Mouse (Mus musculus) adrenal gland, adult 2 months (tissue): ENCODE measurements around the gene Gm11938. TPM values are rescaled to one million over a fixed set of nuclear protein-coding genes. Genes with fewer than 3 reads are reported as not detected.
"Not testable (repeated sequence)": the region's sequence is repeated elsewhere in the genome, so short reads cannot be mapped to it uniquely, and the experiment has no call there.

Experiments used
- DNase-seq: peaks from one replicate; pipeline ENCODE4 v3.0.0; 2021
- long read RNA-seq: library from polyadenylated mRNA; stranded (forward); transcript quantifications from one replicate; pipeline ENCODE4 v2.0.0, GENCODE M21; 2021
- polyA plus RNA-seq: library from polyadenylated mRNA; depleted of rRNA; stranded (reverse); fragments of >200 nt; gene quantifications from 2 replicates; pipeline ENCODE4 v1.2.3, GENCODE M21; 2012; rRNA removed
- total RNA-seq, 2 experiments: library from RNA; stranded (reverse); gene quantifications; 2 replicates each; pipeline ENCODE4 v1.2.3; 2021

Gm11938 gene
- total RNA-seq (not detected), polyA plus RNA-seq (not detected in 2 replicates)
- long read RNA-seq: 0 reads

GRCm38 (mm10) chr11:99603208-99603607 is at the start of gene Gm11938:
Gm11938 (minus strand) TSS chr11:99603308.
- DNase-seq: not testable (repeated sequence)

GRCm38 (mm10) chr11:99650136-99650535 is 47.0 kb upstream of the Gm11938 start, which contains the start of gene Gm11555:
Gm11555 (minus strand) TSS chr11:99650236.
- DNase-seq: no peak

- DNase-seq: no peak
Measured at GRCm38 (mm10) chr11:99646444-99646843, 43.3 kb upstream of the Gm11938 start.

GRCm38 (mm10) chr11:99644351-99644750 is 41.2 kb upstream of the Gm11938 start:
- no peak for DNase-seq

GRCm38 (mm10) chr11:99643635-99644139 is 40.6 kb upstream of the Gm11938 start, which contains the start of gene Krtap4-7:
Krtap4-7 (minus strand) TSS chr11:99644089.
- DNase-seq: not testable (repeated sequence)

- DNase-seq: no peak
Measured at GRCm38 (mm10) chr11:99640926-99641325, 37.8 kb upstream of the Gm11938 start.

DNA sequence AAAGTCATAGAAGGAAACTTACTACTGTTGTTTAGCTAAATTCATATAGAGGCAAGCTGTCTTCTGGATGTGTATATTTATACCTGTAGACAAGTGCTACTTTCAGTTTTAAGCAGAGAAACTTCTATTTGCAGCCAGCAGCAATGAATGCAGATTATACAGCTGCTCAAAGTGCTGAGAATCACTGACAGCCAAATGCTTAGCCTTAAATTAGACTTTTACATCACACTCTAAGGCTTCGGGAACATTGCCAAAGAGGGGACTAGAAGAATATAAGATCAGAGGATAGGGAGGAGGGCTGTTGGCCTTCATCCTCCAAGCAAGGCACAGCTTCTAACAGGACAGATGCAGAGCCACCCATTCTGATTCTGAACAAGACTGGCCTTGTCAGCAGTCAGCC is 34.0 kb upstream of the Gm11938 start:
- no peak for DNase-seq

DNA sequence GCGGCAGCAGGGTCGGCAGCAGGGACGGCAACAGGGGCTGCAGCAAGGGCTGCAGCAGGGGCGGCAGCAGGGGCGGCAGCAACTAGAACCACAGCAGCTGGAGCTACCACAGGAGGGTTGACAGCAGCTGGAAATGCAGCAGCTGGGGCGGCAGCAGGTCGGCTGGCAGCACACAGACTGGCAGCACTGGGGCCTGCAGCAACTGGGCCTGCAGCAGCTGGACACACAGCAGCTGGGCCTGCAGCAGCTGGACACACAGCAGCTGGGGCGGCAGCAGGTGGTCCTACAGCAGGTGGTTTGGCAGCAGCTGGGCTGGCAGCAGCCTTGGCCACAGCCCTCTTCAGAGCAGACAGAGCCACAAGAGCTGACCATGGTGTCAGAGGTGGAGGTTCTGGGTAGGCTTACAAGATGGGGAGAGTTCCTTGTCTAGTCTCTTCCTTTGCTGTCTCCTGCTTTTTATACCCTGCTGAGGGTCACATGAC is 31.6 kb upstream of the Gm11938 start, which contains the start of gene Krtap4-2:
Gene Krtap4-2 (minus strand): TSS at position 432 of the 482 bp plus-strand sequence.
- DNase-seq: no peak

GRCm38 (mm10) chr11:99633293-99633692 is 30.2 kb upstream of the Gm11938 start:
- no peak for DNase-seq

DNA sequence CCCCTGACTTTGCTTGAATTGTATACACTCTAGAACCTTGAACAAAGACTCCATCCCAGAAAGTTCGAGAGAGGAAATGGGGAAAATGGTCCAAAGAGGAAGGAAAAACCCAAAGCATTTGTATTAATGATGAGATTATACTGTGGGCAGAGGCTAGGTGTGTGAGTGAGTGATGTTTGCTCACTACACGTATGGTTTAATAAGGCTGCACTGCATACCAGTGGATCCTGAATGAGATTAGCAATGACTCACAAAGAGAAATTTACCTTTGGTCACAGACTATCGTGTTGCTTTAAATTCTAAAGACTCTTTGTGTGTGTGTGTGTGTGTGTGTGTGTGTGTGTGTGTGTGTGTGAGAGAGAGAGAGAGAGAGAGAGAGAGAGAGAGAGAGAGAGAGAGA is 27.8 kb upstream of the Gm11938 start:
- no peak for DNase-seq

DNA sequence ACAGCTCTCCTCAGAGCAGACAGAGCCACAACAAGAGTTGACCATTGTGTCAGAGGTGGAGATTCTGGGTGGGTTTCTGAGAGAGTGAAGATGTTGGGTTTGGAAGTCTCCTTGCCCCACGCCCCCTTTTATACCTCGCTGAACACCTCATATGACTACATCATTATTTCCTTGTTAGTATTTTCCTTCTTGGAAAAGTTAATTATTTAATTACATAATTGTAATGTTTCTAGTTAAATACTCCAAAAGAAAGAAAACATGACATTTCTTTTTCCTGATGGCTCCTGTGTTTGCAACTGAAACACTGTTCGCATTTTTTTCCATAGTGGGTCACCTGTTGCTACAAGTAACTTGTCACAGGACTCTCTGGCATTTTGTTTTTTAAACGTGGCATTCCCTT is 25.0 kb upstream of the Gm11938 start, which contains the start of gene Krtap4-1:
Gene Krtap4-1 (minus strand): TSS at position 101 of the 400 bp plus-strand sequence.
- DNase-seq: no peak

GRCm38 (mm10) chr11:99620335-99620734 is 17.2 kb upstream of the Gm11938 start, which contains the start of gene Gm11562:
Gm11562 (minus strand) TSS chr11:99620435.
- DNase-seq: no peak

DNA sequence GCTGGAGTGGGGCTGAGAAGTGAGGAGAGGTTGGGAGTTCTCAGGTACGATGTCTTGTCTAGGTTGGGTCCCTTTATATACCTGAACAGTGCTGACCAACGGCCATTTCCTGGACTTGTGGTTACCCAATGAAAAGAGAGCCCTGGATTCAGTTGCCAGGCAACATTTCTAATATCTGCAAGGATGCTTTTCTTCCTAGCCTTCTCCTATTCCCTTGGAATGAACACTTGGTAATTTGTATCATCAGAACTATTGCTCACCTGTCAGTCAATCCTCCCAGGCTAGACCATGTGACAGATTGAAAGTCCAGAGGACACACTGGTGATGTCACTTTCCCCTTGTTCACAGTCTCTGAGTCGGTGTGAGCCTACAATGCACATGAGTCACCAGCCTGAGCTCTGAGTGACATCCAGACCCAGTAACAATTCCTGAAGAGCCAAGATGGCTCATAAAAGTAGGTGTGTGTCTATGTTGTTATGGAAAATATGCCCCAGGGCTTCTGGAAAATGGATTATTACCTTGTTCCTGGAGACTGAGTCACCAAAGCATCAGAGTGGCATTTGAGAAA is 11.8 kb upstream of the Gm11938 start, which contains the start of gene Krtap2-4:
Gene Krtap2-4 (minus strand): TSS at position 51 of the 568 bp plus-strand sequence.
- no peak for DNase-seq

DNA sequence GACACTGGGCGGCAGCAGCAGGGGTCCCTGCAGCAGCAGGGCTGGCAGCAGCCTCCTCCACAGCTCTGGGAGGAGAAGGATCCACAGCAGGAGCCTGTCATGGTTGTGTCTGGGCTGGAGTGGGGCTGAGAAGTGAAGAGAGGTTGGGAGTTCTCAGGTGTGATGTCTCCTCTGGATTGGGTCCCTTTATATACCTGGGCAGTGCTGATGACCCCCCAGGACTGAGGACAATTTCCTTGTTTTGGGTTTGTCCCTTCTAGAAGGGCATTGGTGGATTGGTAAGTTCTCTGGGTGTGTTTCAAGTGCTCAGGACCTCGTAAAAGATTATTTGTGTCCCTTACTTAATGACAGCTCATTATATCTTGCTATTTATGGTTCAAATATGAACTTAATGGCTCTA is 7.0 kb upstream of the Gm11938 start, which contains the start of gene Gm11937:
Gene Gm11937 (minus strand): TSS at position 101 of the 400 bp plus-strand sequence.
- not testable (repeated sequence) for DNase-seq

DNA sequence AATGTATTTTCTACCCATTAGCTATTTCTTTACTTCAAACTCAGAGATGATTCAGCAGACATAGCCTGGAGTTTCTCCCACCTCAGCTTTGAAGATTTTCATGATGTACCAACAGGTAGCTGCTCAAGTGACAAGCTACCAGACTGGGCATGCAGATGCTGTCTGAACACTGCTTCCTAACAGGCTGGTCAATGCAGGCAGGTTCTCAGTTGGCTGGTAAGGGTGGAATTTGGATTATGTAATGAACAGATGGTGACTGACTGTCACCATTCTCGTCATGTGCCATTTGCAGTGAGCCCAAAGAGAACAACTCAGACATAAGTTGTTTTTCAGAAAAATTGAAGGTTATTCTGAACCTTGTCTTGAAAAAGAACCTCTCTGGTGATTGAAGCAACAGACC is 6.0 kb upstream of the Gm11938 start:
- no peak for DNase-seq

- DNase-seq: not testable (repeated sequence)
Measured at GRCm38 (mm10) chr11:99597742-99598141, 5.4 kb downstream of the Gm11938 start, which contains the start of gene Krtap9-3. Krtap9-3 (minus strand) TSS chr11:99598105.

DNA sequence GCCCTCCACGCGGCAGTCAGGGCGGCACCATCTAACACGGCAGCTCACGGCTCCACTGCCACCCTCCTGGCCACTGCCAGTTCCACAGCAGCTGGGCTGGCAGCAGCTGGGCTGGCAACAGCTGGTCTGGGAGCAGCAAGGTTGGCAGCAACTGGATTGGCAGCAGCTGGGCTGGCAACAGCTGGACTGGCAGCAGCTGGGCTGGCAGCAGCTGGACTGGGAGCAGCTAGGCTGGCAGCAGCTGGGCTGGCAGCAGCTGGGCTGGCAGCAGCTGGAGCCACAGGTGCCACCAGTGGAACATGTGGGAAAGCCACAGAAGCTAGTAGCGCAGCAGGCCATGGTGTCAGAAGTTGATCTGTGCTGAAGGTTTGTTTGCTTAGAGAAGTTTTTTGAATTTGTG is 12.1 kb downstream of the Gm11938 start, which contains the start of gene Krtap1-3:
Gene Krtap1-3 (minus strand): TSS at position 359 of the 400 bp plus-strand sequence.
- DNase-seq: no peak

- DNase-seq: no peak
Measured at GRCm38 (mm10) chr11:99585096-99585495, 18.0 kb downstream of the Gm11938 start.

DNA sequence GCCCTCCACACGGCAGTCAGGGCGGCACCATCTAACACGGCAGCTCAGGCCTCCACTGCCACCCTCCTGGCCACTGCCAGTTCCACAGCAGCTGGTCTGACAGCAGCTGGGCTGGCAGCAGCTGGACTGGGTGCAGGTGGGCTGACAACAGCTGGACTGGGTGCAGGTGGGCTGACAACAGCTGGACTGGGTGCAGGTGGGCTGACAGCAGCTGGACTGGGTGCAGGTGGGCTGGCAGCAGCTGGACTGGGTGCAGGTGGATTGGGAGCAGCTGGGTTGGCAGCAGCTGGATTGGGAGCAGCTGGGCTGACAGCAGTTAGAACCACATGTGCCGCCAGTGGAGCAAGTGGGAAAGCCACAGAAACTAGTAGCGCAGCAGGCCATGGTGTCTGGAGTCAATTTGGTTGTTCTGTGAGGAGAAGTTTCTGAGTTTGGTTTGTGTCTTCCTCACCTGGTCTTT is 19.8 kb downstream of the Gm11938 start, which contains the start of gene Krtap1-4:
Gene Krtap1-4 (minus strand): TSS at position 410 of the 460 bp plus-strand sequence.
- no peak for DNase-seq

- no peak for DNase-seq
Measured at GRCm38 (mm10) chr11:99581564-99581963, 21.5 kb downstream of the Gm11938 start.

DNA sequence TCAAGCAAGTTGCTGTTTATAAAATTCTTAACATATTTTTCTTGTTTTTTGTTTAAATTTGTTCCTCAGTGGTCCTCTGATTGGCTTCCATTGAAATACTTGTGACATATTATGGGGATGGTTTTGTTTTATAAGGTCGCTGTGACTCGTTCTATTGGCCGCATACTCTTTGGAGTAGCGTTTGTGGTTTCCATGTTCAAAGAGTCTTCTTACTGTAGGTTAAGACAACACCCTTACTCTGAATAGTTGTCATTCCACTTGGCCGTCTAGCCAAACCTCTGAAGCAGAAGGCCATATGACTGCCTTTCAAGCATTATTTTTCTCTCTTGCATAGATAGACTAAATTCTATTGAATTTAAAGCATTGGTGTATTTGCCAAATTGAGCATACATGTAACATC is 22.1 kb downstream of the Gm11938 start:
- no peak for DNase-seq

DNA sequence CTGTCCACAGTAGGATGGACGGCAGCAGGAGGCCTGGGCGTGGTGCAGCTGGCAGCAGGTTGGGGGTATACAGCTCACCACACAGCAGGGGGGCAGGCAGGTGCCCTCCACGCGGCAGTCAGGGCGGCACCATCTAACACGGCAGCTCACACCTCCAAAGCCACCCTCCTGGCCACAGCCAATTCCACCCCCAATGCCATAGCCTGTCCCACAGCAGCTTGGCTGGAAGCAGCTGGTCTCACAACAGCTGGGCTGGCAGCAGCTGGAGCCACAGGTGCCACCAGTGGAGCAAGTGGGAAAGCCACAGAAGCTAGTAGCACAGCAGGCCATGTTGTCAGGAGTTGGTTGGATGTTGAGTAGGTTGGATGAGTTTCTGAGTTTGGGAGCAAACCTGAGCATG is 22.5 kb downstream of the Gm11938 start, which contains the start of gene Krtap1-5:
Gene Krtap1-5 (minus strand): TSS at position 381 of the 400 bp plus-strand sequence.
- no peak for DNase-seq

GRCm38 (mm10) chr11:99574106-99574505 is 29.0 kb downstream of the Gm11938 start:
- DNase-seq: peak; percentile 71
